Mouse (Mus musculus) G1E (cell line): ENCODE data around the gene Gm4869.

Source experiments
- CTCF ChIP-seq: IDR thresholded peaks from 2 replicates; pipeline ENCODE4 v1.5.1; 2012; ENCODE audit warnings: low read depth, low read length, inconsistent platforms, mixed read lengths
- GATA1 ChIP-seq: IDR thresholded peaks from 2 replicates; pipeline ENCODE4 v1.6.1; 2012; ENCODE audit warnings: borderline replicate concordance, low read length, inconsistent platforms, mixed read lengths
- GATA2 ChIP-seq: IDR thresholded peaks from 2 replicates; pipeline ENCODE4 v1.6.1; 2012; ENCODE audit warnings: low read depth, low read length, inconsistent platforms, borderline replicate concordance
- POLR2AphosphoS5 ChIP-seq: IDR thresholded peaks from 2 replicates; pipeline ENCODE4 v1.6.1; 2012; ENCODE audit warnings: low read depth, low read length, inconsistent platforms; ENCODE audit not compliant: insufficient replicate concordance
- TAL1 ChIP-seq: conservative IDR thresholded peaks from 2 replicates; pipeline ENCODE4 v1.6.1; 2012; ENCODE audit warnings: low read depth, low read length, inconsistent platforms, mixed read lengths

- TF ChIP-seq CTCF (no peak), GATA1 (no peak), TAL1 (no peak), GATA2 (no peak), POLR2AphosphoS5 (no peak)
Observed at GRCm38 (mm10) chr5:140492684-140493233, 47.3 kb downstream of the Gm4869 start.
